Mouse (Mus musculus) liver, adult 2 months (tissue): ENCODE results near the gene Cstf2. TPM values are rescaled to one million over a fixed set of nuclear protein-coding genes. Genes with fewer than 3 reads are reported as not detected.

ENCODE experiments used
- DNase-seq: peaks from one replicate; pipeline ENCODE4 v3.0.0-alpha.2; 2011; ENCODE audit warnings: low read depth, low spot score; ENCODE audit errors: extremely low read depth
- H3K27ac ChIP-seq: fragments of 200-500 bp; replicated peaks from 2 replicates; pipeline ENCODE4 v1.5.1; 2012; ENCODE audit warnings: low read depth, mild to moderate bottlenecking, control low read depth, inconsistent platforms, low read length; ENCODE audit not compliant: insufficient read depth
- H3K27me3 ChIP-seq: fragments of 200-500 bp; 2 replicates; pipeline ENCODE4 v1.6.1; 2012; ENCODE audit warnings: mild to moderate bottlenecking, moderate library complexity, low read length, inconsistent platforms; ENCODE audit not compliant: control insufficient read depth, insufficient read depth
- H3K36me3 ChIP-seq: fragments of 200-500 bp; 2 replicates; pipeline ENCODE4 v1.6.1; 2012; ENCODE audit warnings: low read length, inconsistent platforms; ENCODE audit not compliant: control insufficient read depth, insufficient read depth
- H3K4me1 ChIP-seq: fragments of 200-500 bp; 2 replicates; pipeline ENCODE4 v1.6.1; 2011; ENCODE audit warnings: low read length; ENCODE audit not compliant: control insufficient read depth, insufficient read depth
- H3K4me3 ChIP-seq: fragments of 200-500 bp; 2 replicates; pipeline ENCODE4 v1.5.1; 2011; ENCODE audit warnings: low read depth, mild to moderate bottlenecking, control low read depth, low read length, moderate library complexity; ENCODE audit not compliant: insufficient read depth
- H3K79me2 ChIP-seq: fragments of 200-500 bp; 2 replicates; pipeline ENCODE4 v1.6.1; 2012; ENCODE audit warnings: inconsistent platforms, mild to moderate bottlenecking, low read length, moderate library complexity; ENCODE audit not compliant: control insufficient read depth, insufficient read depth
- H3K9ac ChIP-seq: fragments of 200-500 bp; 2 replicates; pipeline ENCODE4 v1.6.1; 2012; ENCODE audit warnings: low read depth, mild to moderate bottlenecking, control low read depth, inconsistent platforms, low read length
- CTCF ChIP-seq: fragments of 200-500 bp; IDR thresholded peaks from 2 replicates; pipeline ENCODE4 v1.5.1; 2011; ENCODE audit warnings: low read depth, low read length, control low read depth
- POLR2A ChIP-seq: fragments of 200-500 bp; IDR thresholded peaks from 2 replicates; pipeline ENCODE4 v1.6.1; 2011; ENCODE audit warnings: low read length, control low read depth; ENCODE audit not compliant: insufficient read depth; ENCODE audit errors: extremely low read depth
- WGBS: fragments of 180-500 bp; shearing (Covaris S2); methylation state at CpG from one replicate; pipeline ENCODE4 v1.1.7; 2018; 5-methylcytosine and 5-hydroxymethylcytosine counted together
- polyA plus RNA-seq: library from polyadenylated mRNA; depleted of rRNA; stranded (reverse); fragments of >200 nt; gene quantifications from 2 replicates; pipeline ENCODE4 v1.2.3, GENCODE M21; 2012; rRNA removed
- total RNA-seq: library from RNA; depleted of rRNA; stranded (reverse); fragments of >200 nt; gene quantifications from 2 replicates; pipeline ENCODE4 v1.2.3, GENCODE M21; 2014; rRNA removed

The Cstf2 gene
- 8.1 and 8.9 TPM in 2 replicates for total RNA-seq
- 7.5 and 8.1 TPM in 2 replicates for polyA plus RNA-seq

- peak; percentile 82 for DNase-seq
- TF ChIP-seq CTCF = no peak
- no peak for TF ChIP-seq POLR2A
- Histone ChIP-seq H3K4me3 (peak within 1 kb of the TSS; percentile 77), H3K36me3 (peaks cover 8% of the 10 kb centered on the region), H3K4me1 (no peaks in the 10 kb centered on the region), H3K27ac (peak within 1 kb of the TSS; percentile 62), H3K79me2 (no peaks in the 10 kb centered on the region), H3K27me3 (no peaks in the 10 kb centered on the region), H3K9ac (peak within 1 kb of the TSS; percentile 75)
- WGBS = 1% methylated on average over 38 of the region's 77 CpGs
These were observed at the start of gene Cstf2 for GRCm38 (mm10) chrX:134058987-134059712. Cstf2 (plus strand) TSS chrX:134059187.

GRCm38 (mm10) chrX:134019005-134019404 lies 40.0 kb upstream of the Cstf2 start:
- no peaks in the 10 kb centered on the region for H3K36me3 ChIP-seq
- no peak overlapping the region for H3K9ac ChIP-seq
- TF ChIP-seq CTCF (peak; percentile 50), POLR2A (no peak)
- H3K27ac ChIP-seq = no peak overlapping the region
- no peaks in the 10 kb centered on the region for H3K79me2 ChIP-seq
- 2% methylated on average over 9 of the region's 9 CpGs for WGBS
- no peaks in the 10 kb centered on the region for H3K27me3 ChIP-seq
- no peaks in the 10 kb centered on the region for H3K4me1 ChIP-seq
- peak; percentile 51 for DNase-seq
- no peak overlapping the region for H3K4me3 ChIP-seq

GRCm38 (mm10) chrX:134020664-134021063 lies 38.3 kb upstream of the Cstf2 start:
- Histone ChIP-seq H3K9ac (no peak overlapping the region), H3K4me3 (no peak overlapping the region), H3K4me1 (no peaks in the 10 kb centered on the region), H3K27me3 (no peaks in the 10 kb centered on the region), H3K27ac (no peak overlapping the region), H3K36me3 (no peaks in the 10 kb centered on the region), H3K79me2 (no peaks in the 10 kb centered on the region)
- TF ChIP-seq POLR2A = no peak
- no peak for TF ChIP-seq CTCF
- no peak for DNase-seq
- WGBS = 48% methylated on average over 5 of the region's 5 CpGs

GRCm38 (mm10) chrX:134048994-134049393 lies 10.0 kb upstream of the Cstf2 start:
- DNase-seq = no peak
- WGBS = 37% methylated on average over 1 of the region's 1 CpGs

GRCm38 (mm10) chrX:134056897-134057296 lies 2.1 kb upstream of the Cstf2 start:
- DNase-seq = no peak
- no peaks in the 10 kb centered on the region for H3K36me3 ChIP-seq
- no peaks in the 10 kb centered on the region for H3K79me2 ChIP-seq
- H3K27me3 ChIP-seq = no peaks in the 10 kb centered on the region
- no peak overlapping the region for H3K9ac ChIP-seq
- H3K27ac ChIP-seq = no peak overlapping the region
- 78% methylated on average over 2 of the region's 2 CpGs for WGBS
- TF ChIP-seq POLR2A (no peak), CTCF (no peak)
- H3K4me1 ChIP-seq = no peaks in the 10 kb centered on the region
- no peak overlapping the region for H3K4me3 ChIP-seq

More at GRCm38 (mm10) chrX:134048994-134049393, 10.0 kb upstream of the Cstf2 start:
- H3K4me3 ChIP-seq = no peak overlapping the region
- no peaks in the 10 kb centered on the region for H3K79me2 ChIP-seq
- no peak for TF ChIP-seq CTCF
- TF ChIP-seq POLR2A = no peak
- no peak overlapping the region for H3K9ac ChIP-seq
- H3K27me3 ChIP-seq = no peaks in the 10 kb centered on the region
- H3K27ac ChIP-seq = no peak overlapping the region
- H3K4me1 ChIP-seq = no peaks in the 10 kb centered on the region
- H3K36me3 ChIP-seq = no peaks in the 10 kb centered on the region
